Mouse (Mus musculus) heart, adult 2 months (tissue): ENCODE data around the gene Ube2o.

Experiments
- CTCF ChIP-seq: fragments of 200-600 bp; IDR thresholded peaks from 2 replicates; pipeline ENCODE4 v1.8.1; 2022; ENCODE audit warnings: antibody characterized with exemption, mild to moderate bottlenecking, moderate library complexity
- EP300 ChIP-seq: fragments of 200-500 bp; IDR thresholded peaks from 2 replicates; pipeline ENCODE4 v1.6.1; 2011; ENCODE audit warnings: low read depth, low read length, control low read depth; ENCODE audit not compliant: insufficient read depth
- POLR2A ChIP-seq: fragments of 200-500 bp; IDR thresholded peaks from 2 replicates; pipeline ENCODE4 v1.6.1; 2011; ENCODE audit warnings: mild to moderate bottlenecking, low read depth, low read length, control low read depth; ENCODE audit not compliant: insufficient read depth

- TF ChIP-seq EP300 (no peak), CTCF (peak; percentile 89), POLR2A (no peak)
Observed at GRCm38 (mm10) chr11:116554171-116554878, 26.9 kb downstream of the Ube2o start.
